Mouse (Mus musculus) MEL (cell line): ENCODE measurements around the gene Ddx58.

Experiments used
- EP300 ChIP-seq, 2 experiments: IDR thresholded peaks; 2 replicates each; pipeline ENCODE4 v1.6.1; 2011; ENCODE audit warnings: improper control_type of control experiment in 2 of 2, low read length in 2 of 2, low read depth in 1 of 2, mild to moderate bottlenecking in 1 of 2
- JUND ChIP-seq: IDR thresholded peaks from 2 replicates; pipeline ENCODE4 v1.6.1; 2011; ENCODE audit warnings: low read depth, mild to moderate bottlenecking, improper control_type of control experiment, low read length

- no peak for TF ChIP-seq EP300 (IDR thresholded peaks at IDR 0.05; ENCODE audit: low read depth in 1 of 2, low read length in 2 of 2)
- TF ChIP-seq JUND: no peak
Measured at GRCm38 (mm10) chr4:40160591-40161434, 78.8 kb downstream of the Ddx58 start.
